Mouse (Mus musculus): ENCODE measurements around the gene Noc3l.

DNA sequence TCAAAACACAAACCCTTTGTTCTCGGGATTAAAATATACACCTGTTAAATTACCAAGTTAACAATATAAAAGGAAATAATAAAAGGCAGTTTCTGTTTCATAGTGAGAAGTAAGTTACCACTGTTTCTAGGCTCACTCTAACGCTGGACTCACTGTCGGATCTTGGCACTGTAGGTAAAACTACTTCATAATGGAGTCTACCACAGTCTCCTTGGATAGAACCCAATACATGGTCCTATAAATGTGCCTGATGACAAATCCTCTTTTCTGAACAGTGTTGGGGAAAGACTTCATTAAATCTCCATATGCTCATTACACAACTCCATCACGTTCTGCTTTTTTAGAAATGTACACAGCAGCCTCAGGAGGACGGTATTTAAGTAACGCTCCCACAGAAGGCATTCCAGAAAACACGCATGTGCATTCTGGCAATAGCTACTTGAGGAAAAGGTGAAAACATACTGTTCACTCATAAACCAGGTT is 25.4 kb downstream of the Noc3l start:
- TF ChIP-seq CTCF (IDR thresholded peaks at IDR 0.05; ENCODE audit: control insufficient read depth, insufficient read depth, insufficient read length) = no peak
- no peak for TF ChIP-seq MAX (IDR thresholded peaks at IDR 0.05)
- TF ChIP-seq MYOG (IDR thresholded peaks at IDR 0.05; ENCODE audit: control insufficient read depth, extremely low read depth, insufficient read length) = no peak

All from C2C12 (cell line).